ENCODE assay signal across 1 mouse cellular context in genomic region chrX:72022750-72023398, GRCm38 (mm10).
TF ChIP-seq lines count a peak whose summit lies in the region.

No protein-coding gene starts in this region.

TF ChIP-seq in CH12.LX, 34 proteins besides CTCF, POLR2A, EP300 and RAD21 (continued from another document):
- TF ChIP-seq CHD1 (IDR thresholded peaks at IDR 0.05; ENCODE audit: low read depth, low read length), result no peak
- no peak for TF ChIP-seq MAFK (IDR thresholded peaks at IDR 0.05; ENCODE audit: insufficient replicate concordance, low read length)
- peak; percentile 27 for TF ChIP-seq SMC3 (IDR thresholded peaks at IDR 0.05; ENCODE audit: low read depth, low read length)
- no peak for TF ChIP-seq USF2 (conservative IDR thresholded peaks at IDR 0.05; ENCODE audit: low read depth, low read length)
